Mouse (Mus musculus) inflammation-experienced regulatory T-cells, adult 16 weeks (primary cell): ENCODE results near the gene Kif12. TPM values are rescaled to one million over a fixed set of nuclear protein-coding genes. Genes with fewer than 3 reads are reported as not detected.

Experiments used
- polyA plus RNA-seq: library from polyadenylated mRNA; unstranded; fragments of 100-300 nt; shearing (Covaris generic); gene quantifications from one replicate; pipeline ENCODE4 v1.2.1, GENCODE M21; 2017

Kif12 gene
- not detected for polyA plus RNA-seq

DNA sequence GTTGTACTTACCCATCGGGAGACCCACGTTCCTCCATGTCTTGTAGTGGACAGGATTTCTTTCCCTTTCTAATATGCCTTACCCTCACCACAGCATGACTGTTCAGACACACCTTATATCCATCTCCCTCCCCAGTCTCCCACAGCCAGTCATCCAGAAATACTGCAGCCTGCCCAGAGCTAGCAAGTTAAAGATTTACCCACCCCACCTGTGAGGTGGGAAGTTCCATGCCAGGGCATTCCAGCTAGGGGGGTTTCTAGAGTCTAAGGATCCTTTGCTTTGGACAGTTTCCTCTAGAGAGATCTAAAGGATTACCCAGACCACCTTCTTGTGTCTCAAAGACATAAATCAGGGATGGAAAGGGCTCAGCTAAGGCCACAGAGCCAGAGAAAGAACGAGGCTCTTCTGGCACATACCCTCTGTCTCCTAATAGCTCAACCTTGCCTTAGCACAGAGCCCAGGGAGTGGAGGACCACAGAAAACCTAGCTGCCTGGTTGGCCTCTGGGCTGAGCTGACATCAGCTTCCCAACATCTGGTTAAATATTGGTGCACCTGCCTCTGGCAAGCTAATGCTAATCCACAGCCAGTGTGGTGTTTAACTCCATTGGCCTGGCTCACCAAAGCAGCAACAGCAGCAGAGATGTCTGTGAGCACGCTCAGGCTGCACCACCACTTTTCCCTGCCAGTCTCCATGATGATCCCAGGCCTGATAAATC is at the start of gene Kif12:
TSS of gene Kif12 (minus strand) at position 163 of the 717 bp plus-strand sequence.

DNA sequence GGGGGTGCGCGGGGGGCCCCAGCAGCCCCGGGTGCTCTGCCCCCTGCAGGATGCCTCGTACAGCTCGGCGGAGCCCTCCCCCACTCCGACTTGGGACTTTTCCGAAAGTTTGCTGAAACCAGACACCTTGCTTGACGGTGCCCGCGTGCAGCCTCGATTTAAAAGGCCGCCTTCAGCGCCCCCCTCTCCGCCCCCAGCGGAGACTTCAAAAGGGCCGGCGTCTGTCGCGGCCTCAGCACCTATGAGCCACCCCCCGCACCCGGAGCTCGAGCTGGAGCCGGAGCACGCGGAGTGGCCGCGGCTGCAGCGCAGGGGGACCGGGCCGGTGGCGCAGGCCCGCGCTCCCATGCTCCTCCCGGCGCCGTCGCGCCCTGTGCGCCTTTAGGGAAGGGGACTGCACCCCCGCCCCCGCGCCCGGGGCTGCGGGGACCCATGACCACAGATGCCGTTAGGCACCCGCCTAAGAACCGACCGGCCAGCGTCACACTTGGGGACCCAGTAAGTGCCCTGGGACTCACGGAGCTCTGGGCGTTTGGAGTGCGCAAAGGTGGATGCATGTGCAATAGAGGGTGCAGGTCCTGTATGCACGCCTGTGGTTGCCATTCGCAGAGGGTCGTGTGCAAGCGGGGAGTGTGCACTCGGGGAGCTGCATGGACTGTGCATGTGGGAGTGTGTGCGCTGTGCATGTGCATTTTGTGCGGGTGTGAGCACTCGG is 42.1 kb upstream of the Kif12 start, which contains the start of gene Col27a1:
TSS of gene Col27a1 (plus strand) at position 98 of the 715 bp plus-strand sequence.

GRCm38 (mm10) chr4:63154699-63155098 is 17.2 kb downstream of the Kif12 start, which contains the start of gene Ambp:
Gene Ambp (minus strand): TSS chr4:63154799.

Other genes with a start within 250 kb of the Kif12 start
- gene Zfp618, start 206.6 kb downstream of the Kif12 start, polyA plus RNA-seq, result 0.17 TPM
- not detected for gene Ambp, start 17.3 kb downstream of the Kif12 start, polyA plus RNA-seq
- 0.55 TPM for gene Col27a1, start 41.9 kb upstream of the Kif12 start, polyA plus RNA-seq
- not detected for gene Orm1, start 172.4 kb upstream of the Kif12 start, polyA plus RNA-seq
- gene Orm3, start 184.0 kb upstream of the Kif12 start, polyA plus RNA-seq, result 0.90 TPM
- 1.0 TPM for gene Orm2, start 190.3 kb upstream of the Kif12 start, polyA plus RNA-seq
- 536 TPM for gene Akna, start 231.2 kb upstream of the Kif12 start, polyA plus RNA-seq